Mouse (Mus musculus) spleen, adult 2 months (tissue): Measurements from ENCODE around the gene Sucla2. TPM values are rescaled to one million over a fixed set of nuclear protein-coding genes. Genes with fewer than 3 reads are reported as not detected.

Experiments
- DNase-seq, 2 experiments: peaks; one replicate each; pipeline versions ENCODE4 v3.0.0 to v3.0.0-alpha.2; 2012 to 2021; ENCODE audit warnings: low spot score in 2 of 2, low read depth in 1 of 2
- H3K27ac ChIP-seq: fragments of 200-500 bp; 2 replicates; pipeline ENCODE4 v1.5.1; 2012; ENCODE audit warnings: low read length, inconsistent platforms; ENCODE audit not compliant: insufficient read depth
- H3K27me3 ChIP-seq: fragments of 200-500 bp; 2 replicates; pipeline ENCODE4 v1.6.1; 2012; ENCODE audit warnings: mild to moderate bottlenecking, moderate library complexity, low read length, inconsistent platforms; ENCODE audit not compliant: control insufficient read depth, insufficient read depth
- H3K36me3 ChIP-seq: fragments of 200-500 bp; 2 replicates; pipeline ENCODE4 v1.6.1; 2012; ENCODE audit warnings: mild to moderate bottlenecking, low read length, inconsistent platforms; ENCODE audit not compliant: control insufficient read depth, insufficient read depth
- H3K4me1 ChIP-seq: fragments of 200-500 bp; 2 replicates; pipeline ENCODE4 v1.6.1; 2011; ENCODE audit warnings: inconsistent platforms; ENCODE audit not compliant: control insufficient read depth, insufficient read depth, insufficient read length
- H3K4me3 ChIP-seq: fragments of 200-500 bp; 2 replicates; pipeline ENCODE4 v1.5.1; 2011; ENCODE audit warnings: mild to moderate bottlenecking, inconsistent platforms; ENCODE audit not compliant: insufficient read depth, insufficient read length; ENCODE audit errors: extremely low read depth
- CTCF ChIP-seq: fragments of 200-500 bp; IDR thresholded peaks from 2 replicates; pipeline ENCODE4 v1.5.1; 2011; ENCODE audit warnings: mild to moderate bottlenecking, inconsistent platforms; ENCODE audit not compliant: insufficient read depth, insufficient read length, insufficient replicate concordance; ENCODE audit errors: extremely low read depth
- POLR2A ChIP-seq: fragments of 200-500 bp; IDR thresholded peaks from 2 replicates; pipeline ENCODE4 v1.6.1; 2011; ENCODE audit warnings: low read depth, low read length, inconsistent platforms
- WGBS: fragments of 180-500 bp; shearing (Covaris S2); methylation state at CpG from one replicate; pipeline ENCODE4 v1.1.7; 2018; 5-methylcytosine and 5-hydroxymethylcytosine counted together
- polyA plus RNA-seq: library from polyadenylated mRNA; depleted of rRNA; stranded (reverse); fragments of >200 nt; gene quantifications from 2 replicates; pipeline ENCODE4 v1.2.3, GENCODE M21; 2012; rRNA removed

Sucla2 gene
- polyA plus RNA-seq, 1 experiment = 3.8 TPM

DNA sequence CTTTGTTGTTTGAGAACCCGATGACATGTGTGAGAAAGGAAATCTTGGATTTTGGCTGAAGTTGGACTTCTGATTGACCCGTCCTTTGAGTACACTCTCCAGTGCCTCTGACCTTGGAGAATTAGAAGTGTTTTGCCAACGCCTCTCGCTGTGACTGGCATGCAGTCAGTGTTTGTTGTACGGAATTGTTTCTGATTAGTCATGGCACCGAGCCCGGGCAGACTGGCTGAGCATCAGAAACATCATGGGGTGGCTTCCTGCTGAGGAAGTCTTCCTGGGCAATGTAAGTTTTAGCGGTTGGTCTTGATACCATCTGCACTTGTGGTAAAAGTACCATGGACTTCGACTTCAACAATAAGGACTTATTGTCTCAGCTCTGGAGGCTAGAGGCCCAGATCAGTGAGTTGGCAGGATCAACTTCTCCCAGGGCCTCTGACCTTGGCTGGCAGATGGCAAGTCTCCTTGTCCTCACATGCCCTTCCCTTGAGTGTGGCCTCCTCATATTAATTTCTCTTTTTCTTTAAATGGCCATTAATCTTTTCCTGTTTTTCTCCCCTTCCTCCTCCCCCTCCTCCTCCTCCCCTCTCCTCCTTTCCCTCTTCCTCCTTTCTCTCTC lies 107.6 kb downstream of the Sucla2 start:
- Histone ChIP-seq H3K27ac (no peak overlapping the region), H3K4me3 (no peak overlapping the region), H3K27me3 (no peaks in the 10 kb centered on the region), H3K36me3 (no peaks in the 10 kb centered on the region), H3K4me1 (no peaks in the 10 kb centered on the region)
- WGBS = 32% methylated on average over 9 of the region's 9 CpGs
- no peak for DNase-seq
- no peak for TF ChIP-seq CTCF
- no peak for TF ChIP-seq POLR2A

DNA sequence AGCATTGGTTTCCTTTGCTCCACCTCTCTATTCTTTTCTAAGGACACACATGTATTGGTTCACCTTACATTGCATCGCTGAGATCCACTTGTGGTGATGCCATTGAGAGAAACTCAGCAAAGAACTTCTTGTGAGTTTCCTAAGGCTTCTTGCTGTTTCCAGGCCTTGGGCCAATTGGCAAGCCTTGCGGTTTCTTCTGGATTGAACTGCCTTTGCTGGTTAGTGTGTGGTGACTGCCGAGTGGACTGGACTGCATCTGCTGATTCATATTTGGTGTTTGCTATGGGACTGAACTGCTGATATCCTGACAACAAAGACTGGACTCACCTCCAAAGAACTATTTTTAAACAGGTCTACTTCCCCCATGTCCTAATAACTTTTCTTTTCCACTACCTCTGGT lies 109.2 kb downstream of the Sucla2 start:
- Histone ChIP-seq H3K27ac (no peak overlapping the region), H3K36me3 (no peaks in the 10 kb centered on the region), H3K4me3 (no peak overlapping the region), H3K4me1 (no peaks in the 10 kb centered on the region), H3K27me3 (no peaks in the 10 kb centered on the region)
- TF ChIP-seq POLR2A (no peak), CTCF (no peak)
- WGBS = 95% methylated on average over 3 of the region's 3 CpGs
- DNase-seq = no peak

DNA sequence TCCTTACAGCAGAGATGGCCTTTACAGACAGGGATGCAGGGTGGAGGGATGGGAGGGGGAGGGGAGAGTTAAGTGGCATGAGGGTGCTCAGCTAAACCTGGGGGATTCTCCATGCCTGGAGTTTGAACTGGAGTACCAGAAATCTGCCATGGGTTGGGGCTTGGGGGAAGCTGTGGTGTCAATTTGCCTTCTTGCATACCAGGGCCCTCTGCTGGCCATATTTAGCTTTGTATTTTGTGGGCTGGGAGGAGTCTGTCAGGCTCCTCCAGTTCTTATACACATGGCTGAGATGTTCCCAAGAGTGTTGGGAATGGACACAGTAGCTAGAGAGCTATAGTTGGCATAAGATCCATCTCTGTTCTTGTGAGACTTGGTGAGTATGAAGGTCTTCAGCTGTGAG lies 112.3 kb downstream of the Sucla2 start:
- DNase-seq = no peak

More for the DNA sequence above, 112.3 kb downstream of the Sucla2 start:
- no peaks in the 10 kb centered on the region for H3K4me1 ChIP-seq
- no peaks in the 10 kb centered on the region for H3K36me3 ChIP-seq
- TF ChIP-seq POLR2A = no peak
- no peak for TF ChIP-seq CTCF
- H3K27ac ChIP-seq = no peak overlapping the region
- H3K27me3 ChIP-seq = no peaks in the 10 kb centered on the region
- H3K4me3 ChIP-seq = no peak overlapping the region

Other genes starting within 250 kb of the Sucla2 start
- 4.5 and 5.2 TPM in 2 replicates for gene Rb1, start 199.5 kb upstream of the Sucla2 start, polyA plus RNA-seq
- 567 and 602 TPM in 2 replicates for gene Itm2b, start 140.0 kb upstream of the Sucla2 start, polyA plus RNA-seq
- 8.4 and 9.4 TPM in 2 replicates for gene Med4, start 15.3 kb upstream of the Sucla2 start, polyA plus RNA-seq
- 2.3 and 2.4 TPM in 2 replicates for gene Nudt15, start 22.9 kb downstream of the Sucla2 start, polyA plus RNA-seq
- not detected in 2 replicates for gene Gm21750, start 135.9 kb downstream of the Sucla2 start, polyA plus RNA-seq